9 mouse cellular contexts compared by ENCODE assay signal in the genomic region with DNA sequence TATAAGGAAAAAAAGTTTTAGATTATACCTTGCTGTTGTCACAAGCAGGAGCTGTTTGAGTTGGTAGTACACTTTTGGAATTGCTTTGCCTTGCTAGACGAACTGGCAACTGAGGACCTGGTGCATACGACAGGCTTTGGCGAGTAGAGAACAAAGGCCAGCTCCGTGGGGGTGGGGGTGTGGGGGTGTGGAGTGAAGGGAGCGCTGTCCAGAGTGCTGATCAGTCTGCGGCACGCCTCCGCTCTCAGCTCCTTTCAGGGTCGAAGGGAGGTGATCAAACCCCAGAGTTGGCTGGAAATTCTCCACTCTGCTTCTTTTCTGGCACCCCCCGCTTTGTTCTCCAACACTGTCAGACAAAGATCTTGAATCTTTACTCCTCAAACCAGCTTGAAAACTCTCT. TPM values are rescaled to one million over a fixed set of nuclear protein-coding genes. Genes with fewer than 3 reads are reported as not detected.
DNase-seq lines count a peak whose midpoint lies in the region; ATAC-seq lines count a peak whose summit lies in the region.
"Had no signal": no experiment of that assay in that cellular context is flagged by ENCODE, and none has a peak within 500 bp of the region (broad histone marks: within the 10 kb centered on the region; RNA-seq: fewer than 3 reads in every experiment).

No protein-coding gene starts in this region.

- DNase-seq in kidney, adult 18-20 months, result peak; percentile 43
- DNase-seq in MN1 (ENCODE audit: low spot score), result peak; percentile 37
- DNase-seq in cerebellum, postnatal 25 days, result peak; percentile 49 to 67
- peak; percentile 97 for DNase-seq in midbrain, embryonic 11.5 days (ENCODE audit: low spot score, missing footprints)
- no peak for DNase-seq in frontal cortex, postnatal 14 days (ENCODE audit: low spot score in 2 of 2)
- no peak for DNase-seq in left cerebral cortex, adult 11 months (ENCODE audit: low spot score)

- WGBS in kidney, embryonic 16.5 days, result 2% methylated on average over 10 of the region's 10 CpGs
- 1% methylated on average over 10 of the region's 10 CpGs for WGBS in hindbrain, embryonic 16.5 days
- WGBS in midbrain, embryonic 11.5 days, result 1% methylated on average over 10 of the region's 10 CpGs

- no peaks in the 10 kb centered on the region for H3K9me3 ChIP-seq in kidney, embryonic 16.5 days (ENCODE audit: low read length)
- no peaks in the 10 kb centered on the region for H3K9me3 ChIP-seq in hindbrain, embryonic 16.5 days (ENCODE audit: control insufficient read depth, low read length)
- H3K9me3 ChIP-seq in midbrain, embryonic 11.5 days (ENCODE audit: control insufficient read depth, low read length), result no peaks in the 10 kb centered on the region
- H3K9me3 ChIP-seq: limb, embryonic 12.5 days had no signal

- H3K4me1 ChIP-seq in kidney, embryonic 16.5 days (ENCODE audit: insufficient read depth, low read length), result no peaks in the 10 kb centered on the region
- H3K4me1 ChIP-seq in hindbrain, embryonic 16.5 days (ENCODE audit: control insufficient read depth, insufficient read depth, low read depth, low read length), result peaks cover 37% of the 10 kb centered on the region
- H3K4me1 ChIP-seq in midbrain, embryonic 11.5 days (ENCODE audit: control insufficient read depth, insufficient read depth, low read length), result peaks cover 23% of the 10 kb centered on the region
- H3K4me1 ChIP-seq: limb, embryonic 12.5 days had no signal

- no peak overlapping the region for H3K4me2 ChIP-seq in kidney, embryonic 16.5 days (replicated peaks; ENCODE audit: low read depth, low read length)
- peak overlapping the region; percentile 48 for H3K4me2 ChIP-seq in hindbrain, embryonic 16.5 days (ENCODE audit: low read length)
- H3K4me2 ChIP-seq in midbrain, embryonic 11.5 days, result peak overlapping the region; percentile 68
- H3K4me2 ChIP-seq: limb, embryonic 12.5 days had no signal

- ATAC-seq in kidney, embryonic 16.5 days (ENCODE audit: low FRiP score, low TSS enrichment), result no peak
- no peak for ATAC-seq in hindbrain, embryonic 16.5 days
- ATAC-seq in midbrain, embryonic 11.5 days (ENCODE audit: low FRiP score), result peak; percentile 71

- H3K9ac ChIP-seq in kidney, embryonic 16.5 days (replicated peaks; ENCODE audit: low read length), result no peak overlapping the region
- H3K9ac ChIP-seq in hindbrain, embryonic 16.5 days (ENCODE audit: low read depth, low read length), result peak overlapping the region; percentile 25
- H3K9ac ChIP-seq in midbrain, embryonic 11.5 days (ENCODE audit: low read length), result peak overlapping the region; percentile 74
- H3K9ac ChIP-seq: limb, embryonic 12.5 days had no signal

- H3K4me3 ChIP-seq in kidney, embryonic 16.5 days (ENCODE audit: low read length), result no peak overlapping the region
- H3K4me3 ChIP-seq in hindbrain, embryonic 16.5 days (ENCODE audit: low read length), result peak overlapping the region; percentile 7
- peak overlapping the region; percentile 46 for H3K4me3 ChIP-seq in midbrain, embryonic 11.5 days (ENCODE audit: low read depth, low read length)
- H3K4me3 ChIP-seq: limb, embryonic 12.5 days had no signal

- no peak overlapping the region for H3K27ac ChIP-seq in kidney, embryonic 16.5 days (ENCODE audit: low read length)
- peak overlapping the region; percentile 70 for H3K27ac ChIP-seq in hindbrain, embryonic 16.5 days (ENCODE audit: low read depth, low read length)
- peak overlapping the region; percentile 96 for H3K27ac ChIP-seq in midbrain, embryonic 11.5 days (ENCODE audit: low read depth, low read length)
- H3K27ac ChIP-seq: limb, embryonic 12.5 days had no signal

- H3K27me3 ChIP-seq in kidney, embryonic 16.5 days (ENCODE audit: insufficient read depth, low read length), result peaks cover 15% of the 10 kb centered on the region
- H3K27me3 ChIP-seq in hindbrain, embryonic 16.5 days (replicated peaks; ENCODE audit: control insufficient read depth, insufficient read depth, low read length), result no peaks in the 10 kb centered on the region
- H3K27me3 ChIP-seq in midbrain, embryonic 11.5 days (ENCODE audit: control insufficient read depth, insufficient read depth, low read length), result no peaks in the 10 kb centered on the region

- H3K36me3 ChIP-seq in kidney, embryonic 16.5 days (ENCODE audit: insufficient read depth, low read length), result no peaks in the 10 kb centered on the region
- no peaks in the 10 kb centered on the region for H3K36me3 ChIP-seq in hindbrain, embryonic 16.5 days (ENCODE audit: control insufficient read depth, insufficient read depth, low read length)
- no peaks in the 10 kb centered on the region for H3K36me3 ChIP-seq in midbrain, embryonic 11.5 days (ENCODE audit: control insufficient read depth, insufficient read depth, low read length)
- H3K36me3 ChIP-seq: limb, embryonic 12.5 days had no signal

RNA-seq across cellular contexts. Expression of gene Myt1, which starts 1.5 kb away (rescaled TPM):
- 0.27 and 0.31 TPM in 2 replicates for polyA plus RNA-seq in kidney, embryonic 16.5 days (2015; fragmentation: Nextera tagmentation; extraction: Ambion mirVana)
- polyA plus RNA-seq in hindbrain, embryonic 16.5 days (2015; fragmentation: Nextera tagmentation; extraction: Ambion mirVana), result 11.0 and 12.9 TPM in 2 replicates
- polyA plus RNA-seq in midbrain, embryonic 11.5 days (2014; fragmentation: Nextera tagmentation; extraction: Ambion mirVana), result 28.7 and 31.0 TPM in 2 replicates

RNA-seq across cellular contexts. Expression of gene Oprl1, which starts 49.8 kb away (rescaled TPM):
- polyA plus RNA-seq in kidney, embryonic 16.5 days (2015; fragmentation: Nextera tagmentation; extraction: Ambion mirVana), result 0.50 and 0.67 TPM in 2 replicates
- 93.8 and 96.3 TPM in 2 replicates for polyA plus RNA-seq in hindbrain, embryonic 16.5 days (2015; fragmentation: Nextera tagmentation; extraction: Ambion mirVana)
- polyA plus RNA-seq in midbrain, embryonic 11.5 days (2014; fragmentation: Nextera tagmentation; extraction: Ambion mirVana), result 21.7 and 22.9 TPM in 2 replicates

Comparison
In these comparisons a context has a peak if more than half of its experiments do, and no peak if none do; other contexts are left out.
1. DNase-seq: peak in kidney, adult 18-20 months (single experiment), MN1 (single experiment), cerebellum, postnatal 25 days (2 of 2) and midbrain, embryonic 11.5 days (single experiment); none in frontal cortex, postnatal 14 days (0 of 2) and left cerebral cortex, adult 11 months (single experiment).
2. RNA of gene Oprl1, which starts 49.8 kb away (polyA plus RNA-seq): 93.8 to 96.3 TPM in hindbrain, embryonic 16.5 days and 21.7 to 22.9 TPM in midbrain, embryonic 11.5 days; 0.50 to 0.67 TPM in kidney, embryonic 16.5 days; every median in the first group is over 10 times any median in the second.